Mouse (Mus musculus): ENCODE results near the gene Lefty1.

GRCm38 (mm10) chr1:180911653-180912287 lies 23.1 kb upstream of the Lefty1 start:
- TF ChIP-seq CTCF (conservative IDR thresholded peaks at IDR 0.05; ENCODE audit: insufficient read depth, insufficient read length, low read depth, low read length) (no peak), POLR2A (IDR thresholded peaks at IDR 0.05; ENCODE audit: low read depth, low read length) (no peak)

All from kidney, adult 2 months (tissue).